Mouse (Mus musculus) stomach, postnatal 0 days (tissue): ENCODE results near the gene Apba2.

Experiments
- CTCF ChIP-seq: IDR thresholded peaks from 2 replicates; pipeline ENCODE4 v1.5.1; 2016; ENCODE audit warnings: antibody characterized with exemption, low read depth, mild to moderate bottlenecking, moderate library complexity
- EP300 ChIP-seq: optimal IDR thresholded peaks from 2 replicates; pipeline ENCODE3; 2016; ENCODE audit warnings: antibody characterized with exemption

- no peak for TF ChIP-seq CTCF
- TF ChIP-seq EP300 = no peak
Measured at GRCm38 (mm10) chr7:64502271-64503180, 1.0 kb downstream of the Apba2 start.
